Mouse (Mus musculus) C2C12 (cell line): ENCODE measurements around the gene Urm1. TPM values are rescaled to one million over a fixed set of nuclear protein-coding genes. Genes with fewer than 3 reads are reported as not detected.

ENCODE experiments used
- H3K27me3 ChIP-seq: one replicate; pipeline ENCODE4 v1.6.1; 2011; ENCODE audit not compliant: control insufficient read depth, insufficient read depth, insufficient read length
- H3K36me3 ChIP-seq: one replicate; pipeline ENCODE4 v1.6.1; 2011; ENCODE audit not compliant: control insufficient read depth, insufficient read depth
- H3K4me3 ChIP-seq: one replicate; pipeline ENCODE4 v1.5.1; 2011; ENCODE audit warnings: mild to moderate bottlenecking, control low read depth; ENCODE audit not compliant: poor library complexity, insufficient read depth, severe bottlenecking
- H3K79me2 ChIP-seq: one replicate; pipeline ENCODE4 v1.6.1; 2011; ENCODE audit not compliant: control insufficient read depth, insufficient read depth
- H3K79me3 ChIP-seq: one replicate; pipeline ENCODE4 v1.6.1; 2011; ENCODE audit warnings: low read depth, control low read depth
- H3ac ChIP-seq: one replicate; pipeline ENCODE3; 2011; ENCODE audit warnings: low read depth; ENCODE audit not compliant: control insufficient read depth, insufficient read length
- CEBPB ChIP-seq: IDR thresholded peaks from one replicate; pipeline ENCODE4 v1.6.1; 2011; ENCODE audit warnings: low read depth, mild to moderate bottlenecking, control low read depth, moderate library complexity
- CTCF ChIP-seq: IDR thresholded peaks from one replicate; pipeline ENCODE4 v1.5.1; 2011; ENCODE audit not compliant: control insufficient read depth, insufficient read depth, insufficient read length
- FOSL1 ChIP-seq: IDR thresholded peaks from one replicate; pipeline ENCODE4 v1.8.0; 2011; ENCODE audit warnings: mild to moderate bottlenecking, low read length; ENCODE audit not compliant: poor library complexity, insufficient read depth, severe bottlenecking
- MAX ChIP-seq: IDR thresholded peaks from one replicate; pipeline ENCODE4 v1.6.1; 2011; ENCODE audit warnings: mild to moderate bottlenecking, control low read depth
- MYOD1 ChIP-seq: IDR thresholded peaks from one replicate; pipeline ENCODE4 v1.6.1; 2011; ENCODE audit warnings: low read depth; ENCODE audit not compliant: control insufficient read depth, insufficient read length
- MYOG ChIP-seq: IDR thresholded peaks from one replicate; pipeline ENCODE4 v1.6.1; 2011; ENCODE audit not compliant: control insufficient read depth, insufficient read length; ENCODE audit errors: extremely low read depth
- USF1 ChIP-seq: IDR thresholded peaks from one replicate; pipeline ENCODE4 v1.6.1; 2011; ENCODE audit warnings: low read depth, mild to moderate bottlenecking, control low read depth, moderate library complexity
- polyA plus RNA-seq: library from polyadenylated mRNA; unstranded; fragments of >200 nt; fragmentation: generic; extraction: Trizol; gene quantifications from one replicate; pipeline ENCODE4 v1.2.1, GENCODE M21; 2012; ENCODE audit warnings: missing spikeins

Urm1 gene
- polyA plus RNA-seq, 1 experiment: 67.1 TPM

DNA sequence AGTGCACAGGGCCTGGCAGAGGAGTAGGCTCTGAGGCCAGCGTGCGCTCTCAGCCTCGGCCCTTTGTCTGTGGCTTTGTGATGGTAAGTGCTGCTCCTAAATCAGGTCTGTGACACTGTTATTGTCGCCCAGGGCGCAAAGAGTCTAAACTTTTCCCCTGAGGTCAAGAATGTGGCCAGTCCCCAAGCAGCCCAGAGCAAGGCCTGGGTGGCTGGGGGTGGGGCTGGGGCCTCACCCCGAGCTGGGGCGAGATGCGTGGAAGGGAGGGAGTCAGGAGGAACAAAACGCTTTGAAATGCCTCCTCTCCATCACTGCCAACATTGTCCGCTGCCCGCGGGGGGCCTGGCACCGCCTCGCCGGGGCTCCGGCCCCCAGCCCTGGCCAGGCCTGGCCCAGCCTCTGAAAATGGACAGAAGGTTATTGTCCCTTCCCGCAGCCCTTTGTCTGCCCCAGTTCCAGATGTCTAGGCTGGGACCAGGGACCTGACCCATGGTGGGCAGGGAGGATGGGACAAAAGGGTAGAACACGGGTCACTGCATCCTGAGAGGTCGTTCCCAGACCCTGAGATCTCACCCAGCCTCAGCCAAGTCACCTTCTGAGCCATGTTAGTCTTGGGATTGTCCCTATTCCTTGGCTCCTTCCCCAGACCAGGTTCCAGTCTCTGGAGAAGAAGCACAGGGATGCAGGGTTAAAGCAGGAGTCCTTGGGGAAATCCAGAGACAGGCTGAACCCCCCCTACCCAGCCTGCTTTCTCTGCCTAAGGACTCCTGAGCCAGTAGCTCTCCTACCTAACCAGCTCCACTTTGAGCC lies 36.8 kb downstream of the Urm1 start:
- Histone ChIP-seq H3K36me3 (no peaks in the 10 kb centered on the region), H3K79me2 (no peaks in the 10 kb centered on the region), H3K4me3 (no peak overlapping the region), H3K27me3 (no peaks in the 10 kb centered on the region), H3ac (no peak overlapping the region), H3K79me3 (no peaks in the 10 kb centered on the region)
- no peak for TF ChIP-seq MYOD1
- TF ChIP-seq FOSL1: no peak
- TF ChIP-seq USF1: no peak
- TF ChIP-seq MYOG: no peak
- no peak for TF ChIP-seq MAX

DNA sequence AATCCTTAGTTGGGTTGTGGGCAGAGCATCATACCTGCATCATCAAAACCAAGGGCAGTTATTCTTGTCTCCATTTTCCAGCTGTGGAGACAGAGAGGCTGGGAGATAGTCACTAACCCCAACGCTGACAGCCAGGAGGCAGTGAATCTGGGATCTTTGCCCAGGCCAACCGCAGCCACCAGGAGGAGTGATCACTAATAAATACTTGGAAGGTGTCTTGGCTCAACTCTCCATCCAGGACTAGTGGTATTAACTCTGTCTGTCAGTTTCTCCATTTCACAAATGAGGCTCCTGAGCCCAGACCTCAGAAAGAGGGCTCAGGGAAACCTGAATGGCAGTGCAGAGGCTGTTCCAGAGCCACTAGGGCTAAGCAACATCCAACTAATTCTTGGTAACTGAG lies 37.5 kb downstream of the Urm1 start:
- Histone ChIP-seq H3K27me3 (no peaks in the 10 kb centered on the region), H3K4me3 (no peak overlapping the region), H3K79me2 (no peaks in the 10 kb centered on the region), H3K79me3 (no peaks in the 10 kb centered on the region), H3ac (no peak overlapping the region), H3K36me3 (no peaks in the 10 kb centered on the region)
- no peak for TF ChIP-seq MYOD1
- no peak for TF ChIP-seq MYOG
- no peak for TF ChIP-seq USF1
- TF ChIP-seq FOSL1: no peak

DNA sequence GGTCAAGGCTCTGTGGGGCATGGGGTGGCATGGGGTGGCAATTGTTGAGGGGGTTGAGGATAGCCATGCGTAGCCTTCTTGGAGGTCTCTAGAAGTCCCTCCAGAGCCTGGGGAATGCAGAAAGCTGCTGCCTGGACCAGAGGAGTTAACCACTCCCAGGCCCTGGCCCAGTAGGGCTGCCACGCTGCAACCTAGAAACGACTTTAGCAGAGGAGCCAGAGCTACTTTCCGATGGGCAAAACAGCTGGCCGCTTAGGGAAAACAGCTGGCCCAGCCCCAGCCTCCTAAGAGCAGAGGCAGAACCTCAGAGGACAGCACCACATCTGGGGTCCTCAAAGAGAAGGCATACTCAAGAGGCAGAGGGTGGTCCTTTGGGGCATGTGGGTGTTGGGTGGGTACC lies 38.1 kb downstream of the Urm1 start:
- H3K36me3 ChIP-seq: no peaks in the 10 kb centered on the region
- TF ChIP-seq MYOD1: no peak
- TF ChIP-seq USF1: no peak
- TF ChIP-seq MYOG: no peak
- no peak for TF ChIP-seq CEBPB
- no peaks in the 10 kb centered on the region for H3K79me2 ChIP-seq
- no peaks in the 10 kb centered on the region for H3K79me3 ChIP-seq
- H3K4me3 ChIP-seq: no peak overlapping the region
- H3K27me3 ChIP-seq: no peaks in the 10 kb centered on the region
- H3ac ChIP-seq: no peak overlapping the region

DNA sequence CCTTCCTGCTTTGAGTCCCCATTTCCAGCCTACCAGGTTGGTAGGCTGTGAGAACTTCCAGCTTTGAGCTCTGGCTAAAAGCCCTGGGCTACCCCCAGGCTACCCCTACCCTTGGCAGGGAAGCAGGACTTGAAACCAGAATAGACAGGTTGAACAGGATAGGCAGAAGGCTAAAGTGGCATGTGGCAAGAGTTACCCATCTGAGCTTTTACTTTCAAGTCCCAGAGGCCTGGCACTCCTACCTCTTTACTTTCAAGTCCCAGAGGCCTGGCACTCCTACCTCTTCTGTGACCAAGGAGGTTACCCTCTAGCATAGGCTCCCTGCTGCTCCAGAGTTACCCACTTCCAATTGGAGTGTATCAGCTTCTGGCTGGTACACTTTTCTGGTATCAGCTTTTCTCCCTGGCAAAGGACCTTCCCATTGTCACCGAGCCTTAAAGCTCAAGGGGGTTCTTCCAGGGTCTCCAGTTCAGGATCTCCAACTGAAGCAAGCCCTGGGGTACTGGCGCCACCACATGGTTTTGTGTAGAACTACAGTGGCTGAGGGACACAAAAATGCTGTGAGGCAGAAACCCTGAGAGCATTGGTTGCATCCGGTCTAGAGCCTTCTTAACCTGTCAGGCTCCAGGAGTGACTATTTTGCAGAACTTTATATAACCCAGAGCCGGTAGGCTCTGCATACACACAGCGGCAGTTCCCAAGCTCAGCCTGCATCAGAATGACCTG lies 39.0 kb downstream of the Urm1 start:
- no peak overlapping the region for H3K4me3 ChIP-seq
- TF ChIP-seq FOSL1 (no peak), CTCF (peak; percentile 4)
- H3K27me3 ChIP-seq: no peaks in the 10 kb centered on the region
- no peaks in the 10 kb centered on the region for H3K79me2 ChIP-seq
- no peaks in the 10 kb centered on the region for H3K79me3 ChIP-seq
- no peak overlapping the region for H3ac ChIP-seq
- no peaks in the 10 kb centered on the region for H3K36me3 ChIP-seq

DNA sequence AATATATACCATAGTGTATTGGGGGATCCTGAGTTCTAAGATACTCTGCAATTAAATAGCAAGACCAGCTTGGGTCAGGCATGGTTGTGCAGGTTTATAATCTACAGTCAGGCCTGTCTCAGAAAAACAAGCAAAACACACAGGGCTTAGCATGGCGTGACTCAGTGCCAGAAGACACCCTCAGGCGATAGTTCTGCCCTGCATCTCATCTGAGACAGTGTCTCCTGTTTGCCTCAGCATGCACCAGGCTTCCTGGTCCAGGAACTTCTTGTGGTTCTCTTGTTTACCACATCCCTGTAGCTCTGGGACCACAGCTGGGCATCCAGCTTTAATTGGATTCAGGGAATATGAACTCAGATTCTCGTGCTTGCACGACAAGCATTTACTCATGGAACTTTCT lies 45.2 kb downstream of the Urm1 start:
- no peaks in the 10 kb centered on the region for H3K79me2 ChIP-seq
- no peak overlapping the region for H3K4me3 ChIP-seq
- no peaks in the 10 kb centered on the region for H3K36me3 ChIP-seq
- no peak for TF ChIP-seq MYOD1
- TF ChIP-seq CEBPB: no peak
- TF ChIP-seq USF1: no peak
- no peak for TF ChIP-seq FOSL1
- no peak for TF ChIP-seq MYOG
- TF ChIP-seq MAX: no peak
- no peak for TF ChIP-seq CTCF
- H3K79me3 ChIP-seq: no peaks in the 10 kb centered on the region
- no peaks in the 10 kb centered on the region for H3K27me3 ChIP-seq
- no peak overlapping the region for H3ac ChIP-seq

DNA sequence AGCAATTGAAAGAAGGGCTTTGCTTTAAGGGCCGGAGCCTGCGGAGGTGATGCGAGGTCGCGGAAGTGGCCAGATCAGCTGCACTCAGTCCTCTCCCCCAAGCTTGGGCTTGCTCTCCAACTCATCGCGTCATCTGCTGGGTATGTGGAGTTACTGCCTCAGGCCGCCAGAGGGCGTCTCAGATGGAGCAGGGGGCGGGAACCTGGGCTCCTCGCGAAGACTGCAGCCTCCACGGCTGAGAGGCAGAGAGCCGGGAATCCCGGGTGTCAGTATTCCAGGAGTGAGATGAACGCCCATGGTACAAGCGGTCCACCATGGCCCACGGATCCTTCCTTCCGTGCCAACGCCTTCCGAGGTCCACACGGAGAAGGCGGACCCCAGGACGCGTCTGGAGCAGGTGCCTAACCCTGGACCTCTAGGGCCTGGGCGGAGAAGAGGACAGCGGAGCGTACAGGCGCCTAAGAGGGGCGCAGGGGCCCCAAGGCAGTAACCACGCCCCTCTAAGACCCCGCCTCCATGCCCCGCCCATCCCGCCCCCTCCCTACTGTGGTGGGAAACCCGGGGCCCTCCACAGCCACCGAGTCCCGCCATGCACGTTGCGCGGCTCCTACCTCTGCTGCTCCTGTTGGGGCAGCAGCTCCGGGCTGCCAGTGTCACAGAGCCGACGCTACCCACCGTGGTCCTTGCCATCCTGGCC lies 49.2 kb downstream of the Urm1 start, which contains the start of gene Cercam:
Cercam (plus strand) TSS at position 216 of the 697 bp plus-strand sequence.
- Histone ChIP-seq H3K4me3 (peak within 1 kb of the TSS; percentile 6), H3K79me3 (no peaks in the 10 kb centered on the region), H3K36me3 (no peaks in the 10 kb centered on the region), H3K27me3 (no peaks in the 10 kb centered on the region), H3ac (peak within 1 kb of the TSS; percentile 73), H3K79me2 (no peaks in the 10 kb centered on the region)
- TF ChIP-seq CEBPB (no peak), CTCF (peak; percentile 90), MAX (peak; percentile 65)
